Comparison of ENCODE assay signal across 10 mouse cellular contexts in genomic region chr5:17112026-17112425, GRCm38 (mm10).
DNase-seq lines count a peak whose midpoint lies in the region; ATAC-seq and TF ChIP-seq lines count a peak whose summit lies in the region.
"Had no signal": no experiment of that assay in that cellular context is flagged by ENCODE, and none has a peak within 500 bp of the region (broad histone marks: within the 10 kb centered on the region; RNA-seq: fewer than 3 reads in every experiment).

No protein-coding gene starts in this region.

- H3K27ac ChIP-seq in intestine, embryonic 16.5 days (ENCODE audit: low read length), result no peak overlapping the region
- no peak overlapping the region for H3K27ac ChIP-seq in intestine, embryonic 15.5 days
- H3K27ac ChIP-seq in midbrain, postnatal 0 days (ENCODE audit: low read depth, low read length), result no peak overlapping the region
- H3K27ac ChIP-seq in midbrain, embryonic 15.5 days, result no peak overlapping the region
- no peak overlapping the region for H3K27ac ChIP-seq in cortical plate, adult 2 months (ENCODE audit: insufficient read depth, low read length)
- H3K27ac ChIP-seq: neural tube, embryonic 15.5 days had no signal

- WGBS in intestine, embryonic 16.5 days, result 52% methylated on average over 2 of the region's 2 CpGs
- WGBS in intestine, embryonic 15.5 days, result 50% methylated on average over 2 of the region's 2 CpGs
- 52% methylated on average over 2 of the region's 2 CpGs for WGBS in midbrain, postnatal 0 days
- WGBS in midbrain, embryonic 15.5 days, result 58% methylated on average over 2 of the region's 2 CpGs

- no peaks in the 10 kb centered on the region for H3K36me3 ChIP-seq in intestine, embryonic 16.5 days (ENCODE audit: control insufficient read depth, insufficient read depth, low read length)
- no peaks in the 10 kb centered on the region for H3K36me3 ChIP-seq in intestine, embryonic 15.5 days
- H3K36me3 ChIP-seq in midbrain, postnatal 0 days (ENCODE audit: insufficient read depth, low read length), result no peaks in the 10 kb centered on the region
- H3K36me3 ChIP-seq in midbrain, embryonic 15.5 days (replicated peaks), result no peaks in the 10 kb centered on the region
- H3K36me3 ChIP-seq: neural tube, embryonic 15.5 days had no signal

- TF ChIP-seq POLR2A in cortical plate, adult 2 months (IDR thresholded peaks at IDR 0.05; ENCODE audit: extremely low read depth, insufficient read depth, low read length), result no peak

- 0 out of 2 replicates have a peak, but pooled peaks have one; percentile 56 for ATAC-seq in intestine, embryonic 16.5 days
- no peak for ATAC-seq in intestine, embryonic 15.5 days
- no peak for ATAC-seq in midbrain, postnatal 0 days (ENCODE audit: low FRiP score)
- no peak for ATAC-seq in midbrain, embryonic 15.5 days (replicated peaks)
- ATAC-seq in megakaryocyte, adult 5-6 weeks (ENCODE audit: poor library complexity, severe bottlenecking), result no peak

- no peak overlapping the region for H3K9ac ChIP-seq in intestine, embryonic 16.5 days (ENCODE audit: low read depth, low read length)
- H3K9ac ChIP-seq in intestine, embryonic 15.5 days, result no peak overlapping the region
- no peak overlapping the region for H3K9ac ChIP-seq in midbrain, postnatal 0 days (replicated peaks; ENCODE audit: low read length, poor library complexity, severe bottlenecking)
- H3K9ac ChIP-seq in midbrain, embryonic 15.5 days, result no peak overlapping the region
- H3K9ac ChIP-seq: neural tube, embryonic 15.5 days had no signal

- DNase-seq in midbrain, postnatal 0 days (ENCODE audit: low spot score), result no peak
- peak; percentile 34 for DNase-seq in skeletal muscle tissue, adult 2 months (ENCODE audit: low read depth, low spot score)
- no peak for DNase-seq in ovary, postnatal 14 days (ENCODE audit: low spot score)
- DNase-seq: gastrocnemius, postnatal 14 days had no signal

- peak; percentile 34 for TF ChIP-seq CTCF in midbrain, postnatal 0 days (IDR thresholded peaks at IDR 0.05)
- TF ChIP-seq CTCF in cortical plate, adult 2 months (IDR thresholded peaks at IDR 0.05; ENCODE audit: extremely low read depth, insufficient read depth, low read length), result peak; percentile 37; the same call in 1 of the 2 replicates

- H3K4me3 ChIP-seq in intestine, embryonic 16.5 days (ENCODE audit: low read length), result no peak overlapping the region
- no peak overlapping the region for H3K4me3 ChIP-seq in intestine, embryonic 15.5 days (replicated peaks)
- no peak overlapping the region for H3K4me3 ChIP-seq in midbrain, postnatal 0 days (ENCODE audit: low read depth, low read length)
- no peak overlapping the region for H3K4me3 ChIP-seq in midbrain, embryonic 15.5 days
- no peak overlapping the region for H3K4me3 ChIP-seq in cortical plate, adult 2 months (ENCODE audit: insufficient read depth, low read length)
- H3K4me3 ChIP-seq: neural tube, embryonic 15.5 days had no signal

- H3K9me3 ChIP-seq in intestine, embryonic 16.5 days (ENCODE audit: control insufficient read depth, low read length), result no peaks in the 10 kb centered on the region
- no peaks in the 10 kb centered on the region for H3K9me3 ChIP-seq in intestine, embryonic 15.5 days
- H3K9me3 ChIP-seq in midbrain, postnatal 0 days (ENCODE audit: low read length), result no peaks in the 10 kb centered on the region
- H3K9me3 ChIP-seq in midbrain, embryonic 15.5 days, result no peaks in the 10 kb centered on the region
- H3K9me3 ChIP-seq: neural tube, embryonic 15.5 days had no signal

- H3K27me3 ChIP-seq in intestine, embryonic 16.5 days (replicated peaks; ENCODE audit: control insufficient read depth, insufficient read depth, low read length), result no peaks in the 10 kb centered on the region
- no peaks in the 10 kb centered on the region for H3K27me3 ChIP-seq in intestine, embryonic 15.5 days (replicated peaks)
- no peaks in the 10 kb centered on the region for H3K27me3 ChIP-seq in midbrain, postnatal 0 days (ENCODE audit: insufficient read depth, low read length)
- H3K27me3 ChIP-seq in midbrain, embryonic 15.5 days (replicated peaks), result no peaks in the 10 kb centered on the region
- H3K27me3 ChIP-seq: neural tube, embryonic 15.5 days had no signal

- H3K4me1 ChIP-seq in intestine, embryonic 16.5 days (ENCODE audit: control insufficient read depth, insufficient read depth, low read length), result no peaks in the 10 kb centered on the region
- H3K4me1 ChIP-seq in intestine, embryonic 15.5 days (replicated peaks), result no peaks in the 10 kb centered on the region
- H3K4me1 ChIP-seq in midbrain, postnatal 0 days (ENCODE audit: insufficient read depth, low read length), result no peaks in the 10 kb centered on the region
- no peaks in the 10 kb centered on the region for H3K4me1 ChIP-seq in midbrain, embryonic 15.5 days
- H3K4me1 ChIP-seq in cortical plate, adult 2 months (ENCODE audit: control insufficient read depth, insufficient read depth, low read length), result no peaks in the 10 kb centered on the region
- H3K4me1 ChIP-seq: neural tube, embryonic 15.5 days had no signal

- no peak overlapping the region for H3K4me2 ChIP-seq in intestine, embryonic 16.5 days (ENCODE audit: low read depth, low read length)
- H3K4me2 ChIP-seq in intestine, embryonic 15.5 days (replicated peaks), result no peak overlapping the region
- H3K4me2 ChIP-seq in midbrain, postnatal 0 days (ENCODE audit: low read depth, low read length, poor library complexity, severe bottlenecking), result no peak overlapping the region
- no peak overlapping the region for H3K4me2 ChIP-seq in midbrain, embryonic 15.5 days
- H3K4me2 ChIP-seq: neural tube, embryonic 15.5 days had no signal
